Mouse (Mus musculus): ENCODE results near the gene Acp6.

DNA sequence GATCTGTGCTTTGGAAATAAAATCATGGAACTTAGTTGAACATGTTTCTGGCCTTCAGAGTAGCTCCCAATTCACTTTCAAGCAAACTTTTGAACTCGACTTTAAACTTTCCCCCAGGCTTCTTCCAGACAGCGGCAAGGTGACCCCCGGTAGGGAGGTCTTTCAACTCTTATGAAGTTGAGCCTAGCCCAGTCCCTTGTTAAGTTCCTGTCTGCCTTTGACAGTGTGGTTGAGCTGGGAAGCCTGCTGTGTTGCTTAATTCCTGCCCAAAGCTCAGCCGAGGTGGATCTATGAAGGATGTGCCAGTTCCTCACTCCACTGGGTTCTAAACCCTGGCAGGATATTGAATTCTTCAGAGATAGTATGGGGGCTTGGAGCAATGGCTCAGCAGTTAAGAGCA, 3.2 kb downstream of the Acp6 start:
- TF ChIP-seq CTCF (IDR thresholded peaks at IDR 0.05; ENCODE audit: borderline replicate concordance, control insufficient read depth, extremely low read depth, insufficient read depth, low read length, poor library complexity): no peak
- no peak for TF ChIP-seq POLR2A (IDR thresholded peaks at IDR 0.05; ENCODE audit: control insufficient read depth, extremely low read depth, insufficient read depth, low read length, poor library complexity)

Data from thymus, adult 2 months (tissue).